Mouse (Mus musculus) midbrain, embryonic 12.5 days (tissue): ENCODE results near the gene Dnttip2. TPM values are rescaled to one million over a fixed set of nuclear protein-coding genes. Genes with fewer than 3 reads are reported as not detected.

Experiments used
- microRNA counts: library from miRNA; unstranded; fragments of <30 nt; microRNA quantifications from one replicate; lab custom pipeline; 2017
- microRNA-seq: library from miRNA; unstranded; fragments of <30 nt; microRNA quantifications from one replicate; pipeline ENCODE4, GENCODE M21; 2017
- polyA plus RNA-seq: library from polyadenylated mRNA; unstranded; fragments of >200 nt; fragmentation: Nextera tagmentation; extraction: Ambion mirVana; gene quantifications from 2 replicates; pipeline ENCODE4 v1.2.1, GENCODE M21; 2016

Dnttip2 gene
- polyA plus RNA-seq, 1 experiment from 2014 or later: 83.9 TPM

MicroRNAs within 50 kb of the gene (microRNA counts, 519-probe panel; counts per million panel counts)
- not detected for microRNA mmu-miR-760 (lab: Ali Mortazavi, UCI)

Small RNAs within 50 kb of the gene (microRNA-seq; reads per million reads assigned to microRNA genes)
- gene Gm22903 (not detected), gene Mir760 (437 reads per million, percentile 69 among the genes with 10 or more reads in this experiment)

Other genes with a start within 250 kb of the Dnttip2 start
- 1.3 and 2.5 TPM in 2 replicates for gene Abca4, start 229.9 kb upstream of the Dnttip2 start, polyA plus RNA-seq
- 57.5 and 58.3 TPM in 2 replicates for gene Gclm, start 28.8 kb upstream of the Dnttip2 start, polyA plus RNA-seq
- 14.6 and 14.7 TPM in 2 replicates for gene Bcar3, start 19.7 kb downstream of the Dnttip2 start, polyA plus RNA-seq